Mouse (Mus musculus) heart, embryonic 10.5 days (tissue): ENCODE data around the gene Pla2g15. TPM values are rescaled to one million over a fixed set of nuclear protein-coding genes. Genes with fewer than 3 reads are reported as not detected.

Experiments used
- DNase-seq: peaks from one replicate; pipeline ENCODE4 v3.0.0-alpha.2; 2017; ENCODE audit warnings: low spot score
- H3K27ac ChIP-seq: fragments of 300-500 bp; sonication (generic); 2 replicates; pipeline ENCODE4 v1.5.1; 2016; ENCODE audit warnings: mild to moderate bottlenecking
- H3K27me3 ChIP-seq: fragments of 300-500 bp; sonication (generic); 2 replicates; pipeline ENCODE4 v1.6.1; 2016; ENCODE audit warnings: mild to moderate bottlenecking; ENCODE audit not compliant: poor library complexity, insufficient read depth, severe bottlenecking
- H3K36me3 ChIP-seq: fragments of 300-500 bp; sonication (generic); 2 replicates; pipeline ENCODE4 v1.6.1; 2016; ENCODE audit warnings: mild to moderate bottlenecking, moderate library complexity
- H3K4me1 ChIP-seq: fragments of 300-500 bp; sonication (generic); 2 replicates; pipeline ENCODE4 v1.6.1; 2016; ENCODE audit warnings: mild to moderate bottlenecking
- H3K4me3 ChIP-seq: fragments of 300-500 bp; sonication (generic); 2 replicates; pipeline ENCODE4 v1.5.1; 2016; ENCODE audit warnings: mild to moderate bottlenecking, moderate library complexity
- H3K9me3 ChIP-seq: fragments of 300-500 bp; sonication (generic); 2 replicates; pipeline ENCODE4 v1.6.1; 2016; ENCODE audit warnings: mild to moderate bottlenecking, moderate library complexity
- WGBS: fragments of 180-500 bp; shearing (Covaris S2); methylation state at CpG from one replicate; pipeline ENCODE4 v1.1.7; 2016; 5-methylcytosine and 5-hydroxymethylcytosine counted together
- polyA plus RNA-seq: library from polyadenylated mRNA; unstranded; fragments of >200 nt; fragmentation: Nextera tagmentation; extraction: Ambion mirVana; gene quantifications from 2 replicates; pipeline ENCODE4 v1.2.1, GENCODE M21; 2016

Gene Pla2g15
- polyA plus RNA-seq, 1 experiment from 2014 or later = 13.6 TPM

DNA sequence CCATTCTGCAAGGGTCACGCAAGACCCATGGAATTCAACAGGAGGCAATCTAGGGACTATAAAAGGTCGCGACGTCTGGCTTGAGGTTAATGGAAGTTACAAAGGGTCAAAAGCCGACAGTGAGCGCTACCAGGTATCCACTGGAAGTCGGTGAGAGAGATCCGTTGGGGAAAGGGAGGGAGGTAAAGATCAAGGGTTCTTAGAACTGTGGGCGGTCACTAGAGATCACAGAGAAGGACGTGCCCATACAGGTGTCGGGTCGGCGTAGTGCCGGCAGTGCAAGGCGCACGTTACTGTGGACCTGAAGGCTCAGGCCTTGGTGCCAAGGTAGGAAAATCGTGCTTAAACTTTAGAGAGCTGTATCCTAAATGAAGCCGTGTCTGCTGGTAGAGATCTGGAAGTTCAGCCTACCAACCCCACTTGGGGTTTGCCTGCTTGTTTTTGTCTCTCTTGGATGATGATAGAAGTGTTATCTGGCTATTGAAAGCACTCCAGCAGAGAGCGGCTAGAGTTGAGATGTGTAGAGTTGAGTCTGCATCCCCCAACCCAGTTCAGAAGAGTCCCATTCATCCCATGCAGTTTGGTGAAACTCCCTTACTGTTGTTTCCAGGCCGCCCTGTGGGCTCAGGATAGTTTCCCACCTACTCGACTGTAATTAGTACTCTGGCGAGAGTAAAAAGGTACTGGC, 12.8 kb upstream of the Pla2g15 start:
- H3K27me3 ChIP-seq = peaks cover 50% of the 10 kb centered on the region
- DNase-seq = peak; percentile 72

DNA sequence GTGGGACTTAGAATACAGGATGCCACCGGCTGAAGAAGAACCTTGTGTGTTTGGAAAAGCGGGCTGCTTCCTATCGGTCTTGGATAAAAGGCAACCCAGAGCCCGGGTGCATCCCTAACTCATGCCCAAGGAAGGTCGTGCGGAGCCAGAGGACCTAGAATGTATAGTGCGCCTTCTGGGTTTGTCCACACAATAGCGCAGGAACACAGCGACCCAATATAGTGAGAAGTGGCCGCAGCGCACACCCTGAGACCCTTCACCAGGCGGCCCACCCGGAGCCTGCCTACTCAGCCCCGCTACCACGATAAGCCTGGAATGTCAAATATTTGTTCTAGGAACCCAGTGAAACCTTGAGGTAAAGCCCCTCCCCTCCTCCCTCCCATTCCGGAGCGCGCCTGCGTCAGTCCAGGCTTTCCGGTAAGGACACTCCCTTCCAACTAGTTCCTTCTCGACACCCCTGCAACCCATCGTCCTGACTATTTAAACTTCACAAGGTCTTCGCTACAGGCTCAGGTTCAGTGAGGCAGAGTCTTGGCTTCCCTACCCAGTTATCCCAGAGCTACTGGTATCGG, 12.2 kb upstream of the Pla2g15 start:
- Histone ChIP-seq H3K27me3 (peaks cover 44% of the 10 kb centered on the region), H3K4me1 (peaks cover 46% of the 10 kb centered on the region), H3K4me3 (peak overlapping the region; percentile 69), H3K9me3 (no peaks in the 10 kb centered on the region), H3K36me3 (peaks cover 2% of the 10 kb centered on the region), H3K27ac (peak overlapping the region; percentile 87)
- 1% methylated on average over 24 of the region's 24 CpGs for WGBS
- peak; percentile 92 for DNase-seq

More for the DNA sequence above, 12.8 kb upstream of the Pla2g15 start:
- no peaks in the 10 kb centered on the region for H3K9me3 ChIP-seq
- H3K4me3 ChIP-seq = peak overlapping the region; percentile 69
- peak overlapping the region; percentile 87 for H3K27ac ChIP-seq
- WGBS = 3% methylated on average over 22 of the region's 22 CpGs
- H3K4me1 ChIP-seq = peaks cover 46% of the 10 kb centered on the region
- H3K36me3 ChIP-seq = peaks cover 8% of the 10 kb centered on the region

DNA sequence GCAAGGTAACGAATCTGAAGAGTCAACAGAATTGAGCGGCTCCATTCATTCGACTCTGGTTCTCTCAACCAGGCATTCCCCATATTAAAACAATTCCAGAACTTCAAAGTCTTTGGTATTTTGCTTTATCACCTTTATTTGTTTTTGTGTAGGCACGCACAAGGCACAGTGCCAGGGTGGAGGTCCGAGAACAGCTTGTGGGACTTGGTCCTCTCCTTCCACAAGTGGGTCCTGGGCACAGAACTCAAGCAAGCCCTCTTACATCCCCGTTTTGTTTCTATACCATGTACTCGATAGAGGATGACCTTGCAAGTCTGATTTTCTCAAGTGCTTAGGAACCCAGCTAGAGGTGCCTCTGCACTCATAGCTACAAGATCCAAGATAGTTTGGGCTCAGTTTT, 11.6 kb upstream of the Pla2g15 start:
- DNase-seq = no peak
- Histone ChIP-seq H3K27ac (peak overlapping the region; percentile 87), H3K4me3 (peak overlapping the region; percentile 69), H3K27me3 (peaks cover 38% of the 10 kb centered on the region), H3K4me1 (peaks cover 46% of the 10 kb centered on the region), H3K9me3 (no peaks in the 10 kb centered on the region), H3K36me3 (no peaks in the 10 kb centered on the region)
- 12% methylated on average over 7 of the region's 7 CpGs for WGBS

DNA sequence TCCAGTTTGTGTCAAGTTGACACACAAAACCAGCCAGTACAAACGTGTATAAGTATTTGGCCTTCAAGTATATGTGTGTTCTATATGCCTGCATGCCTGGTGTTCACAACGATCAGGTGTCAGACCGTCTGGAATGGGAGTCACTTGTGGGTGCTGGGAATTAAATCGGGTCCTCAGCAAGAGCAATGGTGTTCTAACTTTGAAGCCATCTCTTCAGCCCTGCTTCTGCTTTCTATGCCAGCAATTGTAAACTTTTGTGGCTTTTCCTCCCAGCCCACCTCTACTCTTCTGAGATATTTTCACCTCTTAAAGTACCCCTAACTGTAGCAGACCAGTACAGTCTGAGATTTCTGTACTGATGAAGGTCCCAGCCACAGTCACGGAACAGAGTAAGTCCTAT, 10.0 kb upstream of the Pla2g15 start:
- peaks cover 22% of the 10 kb centered on the region for H3K27me3 ChIP-seq
- H3K4me3 ChIP-seq = no peak overlapping the region
- WGBS = 65% methylated on average over 5 of the region's 5 CpGs

DNA sequence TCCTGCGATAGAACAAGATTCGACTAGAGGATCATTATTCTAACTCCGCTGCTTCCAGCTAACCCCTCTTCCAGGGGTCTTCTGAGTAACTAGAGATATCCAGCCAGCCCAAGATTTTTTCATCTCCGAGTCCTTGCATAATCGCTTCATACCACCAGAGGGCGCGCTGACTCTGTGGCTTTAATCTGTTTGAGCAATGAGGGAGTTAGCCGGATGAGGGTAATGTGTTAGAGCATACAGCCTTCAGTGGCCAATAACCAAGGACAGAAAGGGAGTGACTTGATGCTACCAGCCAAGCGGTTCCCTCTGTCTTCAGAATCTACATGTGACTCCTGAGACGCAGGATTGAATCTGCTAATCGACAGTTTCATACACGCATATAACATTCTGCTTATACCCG, 9.4 kb upstream of the Pla2g15 start:
- peaks cover 34% of the 10 kb centered on the region for H3K4me1 ChIP-seq
- H3K27ac ChIP-seq = no peak overlapping the region
- H3K36me3 ChIP-seq = no peaks in the 10 kb centered on the region
- no peak overlapping the region for H3K4me3 ChIP-seq
- peaks cover 16% of the 10 kb centered on the region for H3K27me3 ChIP-seq
- H3K9me3 ChIP-seq = no peaks in the 10 kb centered on the region
- peak; percentile 92 for DNase-seq
- WGBS = 17% methylated on average over 13 of the region's 13 CpGs

More for the DNA sequence above, 10.0 kb upstream of the Pla2g15 start:
- H3K27ac ChIP-seq = no peak overlapping the region
- no peaks in the 10 kb centered on the region for H3K9me3 ChIP-seq
- H3K36me3 ChIP-seq = no peaks in the 10 kb centered on the region
- DNase-seq = no peak
- peaks cover 39% of the 10 kb centered on the region for H3K4me1 ChIP-seq

DNA sequence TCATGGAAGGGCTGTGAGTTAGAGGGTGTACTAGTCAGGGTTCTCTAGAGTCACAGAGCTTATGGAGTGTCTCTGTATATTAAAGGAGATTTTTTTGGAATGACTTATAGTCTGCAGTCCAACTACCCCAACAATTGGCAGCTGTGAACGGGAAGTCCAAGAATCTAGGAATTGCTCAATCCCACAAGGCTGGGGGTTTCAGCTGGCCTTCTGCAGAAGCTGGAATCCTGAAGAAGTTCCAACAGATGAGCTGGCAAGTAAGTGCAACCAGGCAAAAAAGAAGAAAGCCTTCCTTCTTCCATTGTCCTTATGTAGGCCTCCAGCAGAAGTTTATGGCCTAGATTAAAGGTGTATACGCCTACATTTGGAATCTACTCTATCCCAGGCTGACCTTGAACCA, 4.9 kb upstream of the Pla2g15 start:
- H3K9me3 ChIP-seq = no peaks in the 10 kb centered on the region
- WGBS = 84% methylated on average over 2 of the region's 2 CpGs
- no peak overlapping the region for H3K4me3 ChIP-seq
- H3K27ac ChIP-seq = no peak overlapping the region
- H3K27me3 ChIP-seq = no peaks in the 10 kb centered on the region
- peaks cover 6% of the 10 kb centered on the region; the same call in 1 of the 2 replicates for H3K4me1 ChIP-seq
- H3K36me3 ChIP-seq = no peaks in the 10 kb centered on the region
- no peak for DNase-seq

DNA sequence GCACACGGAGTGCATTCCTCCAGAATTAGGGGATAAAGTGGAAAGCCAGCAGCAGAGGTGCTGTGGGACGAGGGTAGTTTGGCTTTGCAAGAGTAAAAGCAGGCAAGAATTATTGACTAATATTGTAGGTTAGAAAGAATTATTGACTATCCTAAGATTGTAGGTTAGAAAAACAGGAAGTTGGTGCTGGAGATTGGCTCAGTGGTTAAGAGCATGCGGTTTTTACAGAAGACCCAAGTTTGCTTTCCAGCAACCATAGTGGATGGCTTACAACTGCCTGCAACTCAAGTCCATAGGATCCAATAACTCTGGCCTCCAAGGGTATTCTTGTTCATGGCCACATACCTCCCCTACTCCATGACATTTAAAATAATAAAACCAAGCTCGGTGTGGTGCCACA, 4.2 kb upstream of the Pla2g15 start:
- Histone ChIP-seq H3K27ac (no peak overlapping the region), H3K4me3 (no peak overlapping the region), H3K36me3 (no peaks in the 10 kb centered on the region), H3K9me3 (no peaks in the 10 kb centered on the region), H3K4me1 (peaks cover 12% of the 10 kb centered on the region), H3K27me3 (no peaks in the 10 kb centered on the region)
- 85% methylated on average over 4 of the region's 4 CpGs for WGBS
- DNase-seq = no peak

DNA sequence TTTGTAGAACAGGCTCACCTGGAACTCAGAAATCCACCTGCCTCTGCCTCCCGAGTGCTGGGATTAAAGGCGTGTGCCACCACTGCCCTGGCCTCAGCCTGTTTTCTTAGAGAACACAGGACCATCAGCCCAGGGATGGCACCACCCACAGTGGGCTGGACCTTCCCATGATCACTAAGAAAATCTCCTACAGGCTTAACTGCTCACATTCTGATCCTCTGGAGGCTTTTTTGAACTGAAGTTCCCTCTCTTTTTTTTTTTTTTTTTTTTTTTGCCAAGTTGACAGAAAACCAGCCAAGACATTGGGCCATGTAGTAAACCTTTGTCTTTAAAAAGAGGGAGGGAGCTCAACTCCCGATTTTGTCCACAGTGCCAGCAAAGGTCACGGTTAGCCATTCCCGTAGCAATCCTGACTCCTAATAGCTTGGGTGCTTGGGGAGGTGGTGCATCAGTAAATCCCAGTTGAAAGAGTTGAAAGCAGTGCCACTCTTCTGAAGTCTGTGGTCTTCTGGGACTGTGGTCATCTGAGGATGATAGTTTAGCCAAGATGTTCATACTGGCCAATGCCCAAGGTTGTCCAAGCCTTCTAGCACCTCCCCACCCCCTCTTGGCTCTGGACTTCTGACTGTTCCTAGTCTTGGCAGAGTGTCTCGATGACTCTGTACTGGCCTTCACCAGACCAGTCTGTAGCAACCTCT, 2.2 kb upstream of the Pla2g15 start:
- 79% methylated on average over 6 of the region's 6 CpGs for WGBS
- Histone ChIP-seq H3K4me1 (peaks cover 22% of the 10 kb centered on the region), H3K27me3 (no peaks in the 10 kb centered on the region), H3K9me3 (no peaks in the 10 kb centered on the region), H3K27ac (no peak overlapping the region), H3K36me3 (no peaks in the 10 kb centered on the region), H3K4me3 (no peak overlapping the region)
- no peak for DNase-seq

DNA sequence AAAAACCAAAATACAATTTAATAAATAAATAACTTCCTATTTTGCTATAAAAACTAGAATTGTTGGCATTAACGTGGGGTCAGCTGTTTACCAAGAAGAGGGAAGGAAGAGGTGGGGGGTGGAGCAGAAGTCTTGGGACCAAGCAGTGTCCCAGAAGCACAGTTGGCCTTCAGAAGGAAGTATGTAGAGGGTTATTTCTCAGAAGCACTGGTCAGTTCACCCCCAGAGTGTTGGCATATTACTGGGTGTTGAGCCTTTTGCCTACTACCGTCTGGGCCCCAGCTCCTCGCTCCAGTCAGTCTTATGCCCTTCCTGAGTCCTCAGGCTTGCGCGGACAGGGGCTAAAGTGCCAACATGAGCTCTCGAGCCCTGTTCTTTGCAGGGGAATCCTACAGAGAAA, 1.2 kb upstream of the Pla2g15 start:
- H3K27me3 ChIP-seq = no peaks in the 10 kb centered on the region
- 93% methylated on average over 6 of the region's 6 CpGs for WGBS
- H3K36me3 ChIP-seq = no peaks in the 10 kb centered on the region
- H3K4me1 ChIP-seq = peaks cover 27% of the 10 kb centered on the region
- no peak overlapping the region for H3K4me3 ChIP-seq
- H3K9me3 ChIP-seq = no peaks in the 10 kb centered on the region
- no peak overlapping the region for H3K27ac ChIP-seq
- no peak for DNase-seq

DNA sequence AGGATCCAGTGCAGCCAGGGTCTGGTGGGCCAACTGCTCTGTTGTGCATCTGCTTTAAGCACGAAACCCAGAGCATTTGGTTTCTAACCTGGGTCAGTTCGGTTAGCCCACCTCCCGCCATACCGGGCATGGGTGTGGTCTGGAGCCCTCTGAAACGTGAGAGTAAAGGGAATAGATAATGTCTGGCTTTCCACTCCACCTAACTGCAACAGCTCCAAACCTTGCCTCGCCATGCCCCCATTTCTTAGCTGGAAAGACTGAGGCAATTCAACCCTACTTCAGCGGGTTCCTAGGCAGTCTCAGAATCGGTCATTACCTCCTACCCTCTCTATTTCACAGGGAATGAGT, 428 bp downstream of the Pla2g15 start:
- 17% methylated on average over 8 of the region's 8 CpGs for WGBS
- H3K4me3 ChIP-seq = peak overlapping the region; percentile 82
- no peak for DNase-seq
- H3K9me3 ChIP-seq = no peaks in the 10 kb centered on the region
- H3K27ac ChIP-seq = peak overlapping the region; percentile 86
- peaks cover 8% of the 10 kb centered on the region; the same call in 1 of the 2 replicates for H3K36me3 ChIP-seq
- H3K4me1 ChIP-seq = peaks cover 27% of the 10 kb centered on the region
- no peaks in the 10 kb centered on the region for H3K27me3 ChIP-seq

DNA sequence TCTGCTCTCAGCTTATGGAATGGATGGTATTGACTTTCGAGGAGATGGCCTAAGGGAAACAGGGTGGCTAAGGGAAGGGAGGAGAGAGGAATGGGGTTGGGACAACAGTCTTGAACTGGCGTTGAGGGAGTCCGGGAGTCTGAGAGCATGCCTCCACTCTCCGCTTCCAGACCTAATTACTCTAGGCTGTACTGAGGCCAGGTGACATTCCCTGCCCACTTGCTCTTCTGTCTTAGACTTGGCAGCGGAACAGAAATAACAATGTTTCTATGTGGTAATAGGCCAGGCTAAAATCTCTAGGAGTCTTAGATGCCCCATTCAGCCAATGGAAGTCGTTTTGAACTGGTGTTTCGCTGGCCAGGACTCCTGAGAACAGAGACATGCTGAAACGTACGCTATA, 842 bp downstream of the Pla2g15 start:
- 87% methylated on average over 9 of the region's 9 CpGs for WGBS
- no peak for DNase-seq

DNA sequence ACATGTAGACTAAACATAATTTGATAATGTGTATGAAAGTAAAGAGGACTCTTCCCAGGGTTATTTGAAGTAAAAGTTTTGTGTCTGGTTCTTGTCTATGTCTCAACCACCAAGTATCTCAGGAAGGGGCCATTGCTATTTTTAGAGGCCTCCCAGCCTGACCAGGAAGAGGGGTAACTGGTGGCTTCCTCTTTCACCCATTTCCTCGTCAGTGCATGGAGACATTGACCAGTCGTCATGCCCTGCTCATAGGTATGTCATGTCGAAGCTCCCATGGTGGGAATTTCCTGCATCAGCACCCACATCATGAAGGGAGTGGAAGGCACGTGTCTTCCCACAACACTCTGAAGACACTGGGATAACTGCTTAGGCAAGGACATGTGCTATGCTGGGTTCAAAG, 2.7 kb downstream of the Pla2g15 start:
- 35% methylated on average over 4 of the region's 4 CpGs for WGBS
- DNase-seq = no peak
- peaks cover 21% of the 10 kb centered on the region for H3K36me3 ChIP-seq
- no peak overlapping the region for H3K4me3 ChIP-seq
- H3K27ac ChIP-seq = peak overlapping the region; percentile 49; the same call in 1 of the 2 replicates
- no peaks in the 10 kb centered on the region for H3K9me3 ChIP-seq
- peaks cover 27% of the 10 kb centered on the region for H3K4me1 ChIP-seq
- no peaks in the 10 kb centered on the region for H3K27me3 ChIP-seq

More for the DNA sequence above, 842 bp downstream of the Pla2g15 start:
- H3K27me3 ChIP-seq = no peaks in the 10 kb centered on the region
- H3K4me3 ChIP-seq = peak overlapping the region; percentile 82
- H3K27ac ChIP-seq = peak overlapping the region; percentile 86; the same call in 1 of the 2 replicates
- H3K36me3 ChIP-seq = peaks cover 10% of the 10 kb centered on the region
- peaks cover 27% of the 10 kb centered on the region for H3K4me1 ChIP-seq
- no peaks in the 10 kb centered on the region for H3K9me3 ChIP-seq

DNA sequence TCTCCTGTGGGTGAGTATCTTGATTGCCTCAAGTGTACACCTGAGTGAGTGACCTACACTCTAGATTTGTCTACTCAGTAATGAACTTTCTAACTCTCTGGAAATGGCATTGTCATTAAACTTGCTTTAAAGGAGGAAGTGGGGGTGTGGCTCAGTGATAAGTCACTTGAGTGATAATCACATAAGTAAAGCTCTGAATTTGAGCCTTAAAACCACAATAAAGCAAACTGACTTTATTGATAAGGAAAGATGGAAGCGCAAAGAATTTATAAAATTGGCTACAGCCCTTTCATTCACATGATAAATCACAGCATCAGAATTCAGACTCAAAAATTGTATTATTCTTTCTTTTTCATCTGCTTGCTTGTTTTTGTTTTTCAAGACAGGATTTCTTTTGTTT, 7.2 kb downstream of the Pla2g15 start:
- peaks cover 59% of the 10 kb centered on the region for H3K36me3 ChIP-seq
- H3K27ac ChIP-seq = no peak overlapping the region
- DNase-seq = no peak
- no peaks in the 10 kb centered on the region for H3K27me3 ChIP-seq
- H3K4me1 ChIP-seq = peaks cover 11% of the 10 kb centered on the region
- no peak overlapping the region for H3K4me3 ChIP-seq
- no peaks in the 10 kb centered on the region for H3K9me3 ChIP-seq
- WGBS = 85% methylated on average over 1 of the region's 1 CpGs
